Mouse (Mus musculus) adrenal gland, adult 8-10 months (tissue): ENCODE data around the gene Gcnt1. TPM values are rescaled to one million over a fixed set of nuclear protein-coding genes. Genes with fewer than 3 reads are reported as not detected.

Experiments
- DNase-seq: peaks from one replicate; pipeline ENCODE4 v3.0.0; 2022
- total RNA-seq, 4 experiments: library from RNA; stranded (reverse); gene quantifications; 2 replicates each; pipeline ENCODE4 v1.2.4; 2022

The Gcnt1 gene
- total RNA-seq, 4 experiments from 2014 or later: 2.0 to 2.6 (median 2.5) TPM

GRCm38 (mm10) chr19:17323689-17324241 is 48.9 kb downstream of the Gcnt1 start:
- no peak for DNase-seq

- DNase-seq: no peak
These were observed 49.5 kb downstream of the Gcnt1 start for GRCm38 (mm10) chr19:17323006-17323688.

DNA sequence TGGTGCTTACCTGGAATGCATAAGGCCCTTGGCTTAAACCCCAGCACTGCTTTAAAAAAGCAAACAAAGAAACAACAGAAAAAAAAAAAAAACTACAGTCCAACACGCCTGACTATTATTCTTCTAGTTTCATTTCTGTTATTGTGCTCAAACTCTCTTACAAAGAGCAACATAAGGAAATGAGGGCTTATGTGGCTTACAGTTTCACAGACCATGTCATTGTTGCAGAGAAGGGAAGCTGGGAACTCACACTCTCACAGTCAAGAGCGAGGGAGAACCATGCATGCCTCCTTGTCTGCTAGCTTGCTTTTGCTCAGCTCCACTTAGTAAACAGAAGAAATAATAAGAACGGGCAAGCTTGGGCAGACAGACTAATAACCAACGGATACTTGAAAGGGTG is 52.9 kb downstream of the Gcnt1 start:
- no peak for DNase-seq

GRCm38 (mm10) chr19:17318733-17319132 is 53.9 kb downstream of the Gcnt1 start:
- DNase-seq: no peak

GRCm38 (mm10) chr19:17316311-17317003 is 56.2 kb downstream of the Gcnt1 start:
- no peak for DNase-seq

- DNase-seq: no peak
These were observed 58.2 kb downstream of the Gcnt1 start for GRCm38 (mm10) chr19:17314451-17314850.

DNA sequence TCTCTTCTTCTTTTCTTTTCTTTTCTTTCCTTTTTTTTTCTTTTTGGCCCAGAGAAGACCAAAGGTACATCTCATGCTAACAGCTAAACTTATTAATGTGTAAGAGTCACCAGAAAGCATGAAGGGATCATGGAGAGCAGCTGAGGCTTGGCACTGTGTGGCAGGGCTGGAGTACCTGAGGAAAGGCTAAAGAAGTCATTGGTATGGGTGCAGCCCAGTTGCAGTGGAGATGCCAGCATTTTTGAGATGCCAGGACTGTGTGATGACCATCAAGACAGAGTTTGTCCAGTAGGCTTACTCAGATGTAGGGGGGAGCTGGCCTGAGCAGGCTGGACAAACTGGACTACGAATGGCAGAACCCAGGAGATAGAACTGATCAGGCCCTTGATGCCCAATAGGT is 58.9 kb downstream of the Gcnt1 start:
- DNase-seq: no peak

GRCm38 (mm10) chr19:17312671-17313180 is 59.9 kb downstream of the Gcnt1 start:
- no peak for DNase-seq

GRCm38 (mm10) chr19:17311501-17311900 is 61.1 kb downstream of the Gcnt1 start:
- DNase-seq: no peak

DNA sequence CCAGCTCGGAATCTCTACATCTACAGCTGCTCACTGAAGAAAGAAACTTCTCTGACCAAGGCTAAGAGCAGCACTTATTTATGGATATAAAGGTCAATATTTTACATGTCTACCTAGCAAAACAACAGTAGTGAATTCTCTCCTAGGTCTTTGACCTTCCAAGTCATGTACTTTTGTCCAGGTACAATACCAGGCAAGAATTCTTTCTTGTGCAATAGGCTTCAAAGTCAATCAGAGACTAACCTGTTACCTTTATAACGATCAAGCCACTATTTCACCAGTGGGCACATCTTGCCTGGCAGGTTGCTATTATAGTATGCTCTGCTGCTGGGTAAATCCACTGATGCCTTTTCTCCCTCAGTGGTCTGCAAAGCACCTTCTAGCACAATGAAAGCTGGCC is 61.6 kb downstream of the Gcnt1 start:
- DNase-seq: no peak

DNA sequence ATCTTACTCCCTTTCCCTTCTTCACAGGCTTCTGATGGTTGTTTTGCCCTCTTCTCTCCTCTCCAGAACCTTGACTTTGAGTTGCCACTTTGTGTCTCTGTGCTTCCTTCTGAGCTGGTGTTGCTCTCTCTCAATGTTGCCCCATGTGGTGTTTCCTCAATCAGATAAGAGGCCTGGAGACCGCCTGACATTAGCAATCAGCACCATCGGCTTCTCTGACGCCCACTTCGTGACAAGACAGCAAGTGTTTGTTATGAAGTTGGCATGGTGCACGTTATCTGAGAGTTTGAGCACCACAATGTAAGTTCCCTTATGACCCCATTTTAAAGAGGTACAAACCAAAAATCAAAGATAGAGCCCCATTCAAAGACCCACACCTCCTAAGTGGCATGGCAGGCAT is 76.6 kb downstream of the Gcnt1 start:
- DNase-seq: no peak

DNA sequence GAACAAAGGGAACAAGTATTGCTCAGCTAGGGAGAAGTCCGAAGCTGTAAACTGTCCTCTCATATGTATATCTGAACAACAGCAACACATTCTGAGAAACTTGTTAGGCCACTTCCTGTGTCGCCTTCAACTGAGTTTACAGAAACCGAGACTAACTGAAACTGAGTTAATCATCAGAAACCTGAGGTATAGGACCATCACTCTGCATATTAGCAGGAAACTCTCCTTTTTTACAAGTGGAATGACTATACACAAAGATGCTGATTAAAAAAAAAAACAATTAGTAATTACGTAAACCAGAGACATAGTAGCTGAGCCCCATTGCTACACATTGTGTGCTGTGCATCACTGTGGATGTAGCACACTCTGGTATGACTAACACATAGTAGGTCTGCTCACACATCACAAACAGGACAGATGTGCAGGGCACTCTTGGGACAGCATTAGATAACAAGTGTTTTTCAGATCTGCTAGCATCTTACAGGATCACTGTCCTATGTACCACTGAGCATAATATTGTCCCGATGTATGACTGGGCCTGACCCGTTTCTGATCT is 77.4 kb downstream of the Gcnt1 start:
- no peak for DNase-seq

DNA sequence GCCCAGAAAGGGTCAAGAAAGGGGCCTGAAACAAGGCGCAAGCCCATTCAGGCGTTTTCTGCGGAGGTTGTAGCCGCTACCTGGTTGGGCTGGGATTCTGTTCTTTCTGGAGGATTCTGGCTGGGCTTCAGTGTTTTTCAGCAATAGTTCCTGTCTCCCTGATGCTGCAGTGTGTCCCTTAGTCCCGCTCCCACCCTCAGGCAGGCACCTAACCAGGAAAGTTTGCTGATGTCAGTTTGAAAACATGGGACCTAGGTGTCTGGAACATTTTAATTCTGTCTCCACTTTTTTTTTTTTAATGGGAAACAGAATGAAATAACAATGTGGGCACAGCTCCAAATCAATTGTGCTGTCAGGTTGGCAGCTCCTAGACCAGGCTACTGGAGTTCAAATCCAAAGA is 78.5 kb downstream of the Gcnt1 start:
- no peak for DNase-seq

- no peak for DNase-seq
These were observed 83.1 kb downstream of the Gcnt1 start for GRCm38 (mm10) chr19:17289526-17289925.

- no peak for DNase-seq
These were observed 86.6 kb downstream of the Gcnt1 start for GRCm38 (mm10) chr19:17286004-17286403.

GRCm38 (mm10) chr19:17283317-17283716 is 89.3 kb downstream of the Gcnt1 start:
- no peak for DNase-seq

DNA sequence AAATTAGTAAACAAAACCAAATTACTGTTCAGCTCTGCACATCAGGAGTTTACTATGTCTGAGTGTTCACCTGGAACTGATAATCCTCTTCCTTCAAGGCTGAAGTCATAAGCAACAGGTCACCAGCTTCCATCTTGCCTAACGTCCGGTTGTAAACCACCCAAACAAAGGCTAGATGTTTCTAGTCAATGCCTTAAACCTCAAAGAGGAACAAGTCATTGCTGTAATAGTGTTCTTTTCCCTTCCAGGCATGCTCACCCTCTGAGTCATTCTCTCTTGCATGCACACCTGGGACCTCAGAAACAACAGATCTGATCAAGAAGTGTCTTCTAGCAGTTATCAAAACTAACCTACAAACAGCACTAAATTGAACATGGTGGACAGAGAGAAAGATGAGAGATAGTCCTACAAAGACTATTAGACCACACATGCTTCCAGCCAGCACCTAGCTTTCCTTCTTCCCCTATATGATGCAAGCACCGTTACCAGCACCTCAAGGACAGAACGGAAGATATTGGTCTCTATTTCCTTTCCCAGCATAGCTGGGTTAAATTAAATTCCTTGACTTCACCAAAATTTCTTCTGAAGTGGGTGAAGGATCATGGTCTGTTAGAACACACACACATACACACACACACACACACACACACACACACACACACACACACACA is 94.1 kb downstream of the Gcnt1 start:
- DNase-seq: no peak

Other genes with a start within 250 kb of the Gcnt1 start
- 100 to 1,000 TPM in 2 of 4 experiments, 10 to 100 TPM in 2; 59.9 to 655 (median 176) TPM for gene Rfk, start 21.2 kb upstream of the Gcnt1 start, total RNA-seq